Mouse (Mus musculus) olfactory bulb, adult 2 months (tissue): ENCODE data around the gene Gm20605. TPM values are rescaled to one million over a fixed set of nuclear protein-coding genes. Genes with fewer than 3 reads are reported as not detected.

Experiments used
- H3K27ac ChIP-seq: fragments of 200-500 bp; 2 replicates; pipeline ENCODE4 v1.5.1; 2012; ENCODE audit warnings: low read depth, low read length; ENCODE audit not compliant: insufficient read depth
- H3K4me1 ChIP-seq: fragments of 200-500 bp; 2 replicates; pipeline ENCODE4 v1.6.1; 2012; ENCODE audit warnings: low read length; ENCODE audit not compliant: control insufficient read depth, insufficient read depth
- H3K4me3 ChIP-seq: fragments of 200-500 bp; 2 replicates; pipeline ENCODE4 v1.5.1; 2012; ENCODE audit warnings: mild to moderate bottlenecking, low read depth, low read length, moderate library complexity; ENCODE audit not compliant: insufficient read depth
- CTCF ChIP-seq: fragments of 200-500 bp; IDR thresholded peaks from 2 replicates; pipeline ENCODE4 v1.5.1; 2012; ENCODE audit warnings: low read depth, mild to moderate bottlenecking, low read length, moderate library complexity; ENCODE audit not compliant: insufficient read depth
- POLR2A ChIP-seq: fragments of 200-500 bp; IDR thresholded peaks from 2 replicates; pipeline ENCODE4 v1.6.1; 2012; ENCODE audit warnings: mild to moderate bottlenecking, low read depth, low read length, moderate library complexity; ENCODE audit not compliant: insufficient read depth
- WGBS: fragments of 180-500 bp; shearing (Covaris S2); methylation state at CpG from one replicate; pipeline ENCODE4 v1.1.7; 2018; 5-methylcytosine and 5-hydroxymethylcytosine counted together
- polyA plus RNA-seq: library from polyadenylated mRNA; stranded (reverse); fragments of >200 nt; gene quantifications from 2 replicates; pipeline ENCODE4 v1.2.4, GENCODE M21; 2012; ENCODE audit warnings: low replicate concordance; ENCODE audit not compliant: missing spikeins, insufficient read depth, insufficient read length

Gene Gm20605
- polyA plus RNA-seq, 1 experiment = not detected

GRCm38 (mm10) chr5:137598100-137598826, 30.7 kb upstream of the Gm20605 start:
- WGBS = 84% methylated on average over 2 of the region's 2 CpGs
- no peak overlapping the region for H3K4me3 ChIP-seq
- H3K4me1 ChIP-seq = peaks cover 9% of the 10 kb centered on the region
- no peak overlapping the region for H3K27ac ChIP-seq
- no peak for TF ChIP-seq CTCF
- no peak for TF ChIP-seq POLR2A

GRCm38 (mm10) chr5:137599600-137599999, 29.4 kb upstream of the Gm20605 start:
- H3K27ac ChIP-seq = no peak overlapping the region
- 46% methylated on average over 9 of the region's 9 CpGs for WGBS
- no peak for TF ChIP-seq CTCF
- no peak for TF ChIP-seq POLR2A
- H3K4me3 ChIP-seq = peak overlapping the region; percentile 67
- H3K4me1 ChIP-seq = peaks cover 9% of the 10 kb centered on the region

- under 1% methylated on average over 19 of the region's 19 CpGs for WGBS
- peaks cover 9% of the 10 kb centered on the region for H3K4me1 ChIP-seq
- H3K27ac ChIP-seq = peak overlapping the region; percentile 3; the same call in 1 of the 2 replicates
- TF ChIP-seq POLR2A (no peak), CTCF (no peak)
- H3K4me3 ChIP-seq = peak overlapping the region; percentile 67
These were observed 28.7 kb upstream of the Gm20605 start for GRCm38 (mm10) chr5:137600281-137600618.

- WGBS = under 1% methylated on average over 41 of the region's 41 CpGs
- peak within 1 kb of the TSS; percentile 67 for H3K4me3 ChIP-seq
These were observed 28.2 kb upstream of the Gm20605 start, which contains the start of gene Mospd3 for GRCm38 (mm10) chr5:137600619-137601364. Gene Mospd3, minus strand, starts transcription at chr5:137601058.

DNA sequence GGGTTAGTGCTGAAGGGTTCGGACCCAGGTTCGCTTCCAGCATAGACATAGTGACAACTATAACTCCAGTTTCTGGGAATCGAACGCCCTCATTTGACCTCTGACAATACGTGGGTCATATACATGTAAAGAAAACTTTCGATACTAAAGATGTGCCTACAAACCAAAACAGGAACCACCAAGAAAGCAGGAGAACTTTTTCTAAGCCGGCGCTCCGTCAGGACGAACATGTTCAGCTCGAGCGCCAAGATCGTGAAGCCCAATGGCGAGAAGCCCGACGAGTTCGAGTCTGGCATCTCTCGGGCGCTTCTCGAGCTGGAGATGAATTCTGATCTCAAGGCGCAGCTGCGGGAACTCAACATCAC, 27.6 kb upstream of the Gm20605 start:
- WGBS = under 1% methylated on average over 22 of the region's 22 CpGs
- Histone ChIP-seq H3K27ac (no peak overlapping the region), H3K4me3 (peak overlapping the region; percentile 67), H3K4me1 (peaks cover 9% of the 10 kb centered on the region)
- no peak for TF ChIP-seq POLR2A
- no peak for TF ChIP-seq CTCF

More at GRCm38 (mm10) chr5:137600619-137601364, 28.2 kb upstream of the Gm20605 start, which contains the start of gene Mospd3:
- TF ChIP-seq CTCF (no peak), POLR2A (peak; percentile 29; the same call in 1 of the 2 replicates)
- H3K27ac ChIP-seq = peak within 1 kb of the TSS; percentile 86
- peaks cover 9% of the 10 kb centered on the region for H3K4me1 ChIP-seq

DNA sequence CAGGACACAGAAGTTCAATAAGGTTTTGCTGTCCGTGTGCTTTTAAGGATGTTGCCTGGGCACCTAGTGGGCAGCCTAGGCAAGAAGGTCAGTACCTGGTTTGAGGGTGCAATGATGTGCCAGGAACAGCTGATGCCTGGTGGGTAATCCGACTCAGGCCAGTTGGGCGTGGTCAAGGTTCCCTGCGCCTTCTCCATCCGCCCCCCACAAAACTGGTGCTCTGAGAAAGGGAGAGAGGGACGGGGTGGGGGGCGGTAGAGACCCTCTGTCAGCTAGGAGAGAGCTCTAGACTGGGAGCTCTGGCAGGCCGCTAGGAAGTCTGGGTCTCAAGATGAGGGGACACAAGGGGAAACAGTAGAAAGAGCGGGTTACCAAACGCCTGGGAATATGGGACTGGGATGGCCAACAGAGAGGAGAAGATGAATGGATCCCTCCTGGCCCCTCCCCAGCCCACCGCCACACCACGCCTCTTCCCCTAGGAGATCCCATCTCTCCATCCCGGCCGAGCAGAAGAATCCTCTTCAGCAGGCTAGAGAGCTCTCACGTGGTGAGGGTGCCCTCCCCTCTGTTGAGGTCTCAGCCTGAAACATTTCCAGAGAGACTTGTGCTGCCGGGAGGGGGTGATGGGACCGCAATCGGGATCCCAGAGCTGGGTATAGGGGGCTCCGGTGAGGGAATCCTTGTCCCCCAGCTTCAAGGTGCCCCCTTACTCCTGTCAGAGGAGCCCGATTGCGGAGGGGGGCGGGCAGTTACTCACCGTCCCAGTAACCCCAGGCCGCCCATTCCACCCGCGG, 20.9 kb upstream of the Gm20605 start:
- WGBS = 29% methylated on average over 26 of the region's 26 CpGs
- H3K27ac ChIP-seq = no peak overlapping the region
- TF ChIP-seq POLR2A (no peak), CTCF (no peak)
- no peak overlapping the region for H3K4me3 ChIP-seq
- H3K4me1 ChIP-seq = peaks cover 8% of the 10 kb centered on the region; the same call in 1 of the 2 replicates

DNA sequence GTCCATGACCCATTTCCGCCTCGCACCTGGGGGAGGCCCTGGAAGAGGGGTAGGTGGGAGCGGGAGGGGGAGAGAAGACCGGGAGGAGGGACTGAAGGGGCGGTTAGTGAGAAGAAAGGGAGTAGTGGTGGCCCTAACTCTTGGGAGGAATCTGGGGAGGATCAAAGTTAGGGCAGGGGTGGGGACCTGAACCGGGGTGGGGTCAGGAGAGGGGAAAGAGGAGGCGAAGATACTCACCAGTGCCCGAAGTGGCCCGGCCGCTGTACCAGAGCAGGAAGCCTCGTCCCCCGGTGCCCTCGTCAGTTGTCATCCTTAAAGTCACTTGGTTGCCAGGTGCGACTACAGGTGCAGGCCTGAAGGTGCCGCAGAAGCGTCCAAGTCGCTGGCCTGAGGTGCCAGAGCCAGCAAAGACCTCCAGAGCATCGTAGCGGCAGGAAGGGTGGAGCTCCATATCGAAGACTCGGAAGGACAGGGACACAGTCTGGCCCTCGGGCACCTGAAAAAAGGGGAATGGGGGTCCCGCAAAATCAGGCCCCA, 20.3 kb upstream of the Gm20605 start:
- H3K27ac ChIP-seq = no peak overlapping the region
- WGBS = 41% methylated on average over 23 of the region's 23 CpGs
- TF ChIP-seq POLR2A (no peak), CTCF (no peak)
- no peak overlapping the region for H3K4me3 ChIP-seq
- peaks cover 8% of the 10 kb centered on the region; the same call in 1 of the 2 replicates for H3K4me1 ChIP-seq

DNA sequence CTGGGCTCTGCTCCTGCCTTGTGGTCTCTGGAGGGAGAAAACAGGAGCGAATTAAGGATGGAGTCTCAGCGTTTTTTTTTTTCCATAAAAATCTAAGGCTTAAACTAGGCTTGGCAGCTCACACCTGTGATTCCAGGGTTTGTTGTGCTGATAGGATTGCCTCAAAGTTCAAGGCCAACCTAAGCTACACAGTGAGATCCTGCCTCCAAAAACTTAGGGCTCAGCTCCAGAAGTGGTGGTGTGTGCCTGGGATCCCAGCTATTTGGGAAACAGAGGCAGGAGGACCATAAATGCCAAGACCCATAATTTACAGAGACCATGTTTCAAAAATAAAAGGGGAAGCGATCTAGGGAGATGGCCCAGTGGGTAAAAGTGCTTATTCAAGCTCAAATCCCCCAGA, 19.7 kb upstream of the Gm20605 start:
- no peak overlapping the region for H3K4me3 ChIP-seq
- TF ChIP-seq CTCF (no peak), POLR2A (no peak)
- WGBS = 70% methylated on average over 3 of the region's 3 CpGs
- H3K4me1 ChIP-seq = peaks cover 8% of the 10 kb centered on the region; the same call in 1 of the 2 replicates
- no peak overlapping the region for H3K27ac ChIP-seq

- Histone ChIP-seq H3K4me1 (peaks cover 8% of the 10 kb centered on the region; the same call in 1 of the 2 replicates), H3K4me3 (no peak overlapping the region), H3K27ac (no peak overlapping the region)
- TF ChIP-seq POLR2A = no peak
- TF ChIP-seq CTCF = no peak
- WGBS = 83% methylated on average over 4 of the region's 4 CpGs
These were observed 18.9 kb upstream of the Gm20605 start for GRCm38 (mm10) chr5:137610056-137610455.
